Mouse (Mus musculus) G1E (cell line): ENCODE results near the gene Ulk4.

Source experiments
- CTCF ChIP-seq: IDR thresholded peaks from 2 replicates; pipeline ENCODE4 v1.5.1; 2012; ENCODE audit warnings: low read depth, low read length, inconsistent platforms, mixed read lengths
- GATA1 ChIP-seq: IDR thresholded peaks from 2 replicates; pipeline ENCODE4 v1.6.1; 2012; ENCODE audit warnings: borderline replicate concordance, low read length, inconsistent platforms, mixed read lengths
- GATA2 ChIP-seq: IDR thresholded peaks from 2 replicates; pipeline ENCODE4 v1.6.1; 2012; ENCODE audit warnings: low read depth, low read length, inconsistent platforms, borderline replicate concordance
- TAL1 ChIP-seq: conservative IDR thresholded peaks from 2 replicates; pipeline ENCODE4 v1.6.1; 2012; ENCODE audit warnings: low read depth, low read length, inconsistent platforms, mixed read lengths

GRCm38 (mm10) chr9:121314541-121315152 is 37.6 kb upstream of the Ulk4 start:
- no peak for TF ChIP-seq CTCF
- no peak for TF ChIP-seq TAL1
- no peak for TF ChIP-seq GATA1
- no peak for TF ChIP-seq GATA2
